Mouse (Mus musculus): ENCODE results near the gene F2rl2.

DNA sequence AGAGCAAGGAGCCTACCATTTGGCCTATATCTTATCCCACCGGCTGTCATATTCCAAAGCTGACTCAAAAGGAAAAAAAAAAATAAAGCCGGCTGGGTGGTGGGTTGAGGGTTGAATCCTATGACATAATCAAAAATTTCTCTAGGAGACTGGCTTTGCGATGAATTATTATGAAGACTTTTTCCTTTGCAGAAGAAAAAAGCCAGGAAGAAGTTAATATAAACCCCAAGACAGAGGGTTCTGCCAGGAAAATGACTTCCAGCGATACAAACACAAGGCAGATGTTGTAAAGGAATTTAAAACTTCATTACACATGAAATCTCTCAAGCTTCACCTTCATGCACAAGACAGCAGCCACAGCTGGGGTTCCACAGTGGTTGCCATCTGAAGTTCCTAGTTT is 48.8 kb downstream of the F2rl2 start:
- TF ChIP-seq POLR2A (IDR thresholded peaks at IDR 0.05; ENCODE audit: insufficient read depth, low read length) (no peak), CTCF (IDR thresholded peaks at IDR 0.05; ENCODE audit: low read depth, low read length) (no peak)
